Mouse (Mus musculus) midbrain, embryonic 13.5 days (tissue): ENCODE measurements around the gene Ptpra. TPM values are rescaled to one million over a fixed set of nuclear protein-coding genes. Genes with fewer than 3 reads are reported as not detected.
"Not testable (repeated sequence)": the region's sequence is repeated elsewhere in the genome, so short reads cannot be mapped to it uniquely, and the experiment has no call there.

Experiments
- ATAC-seq: fragments of 200-750 bp; cut with Nextera tagmentation; 2 replicates; pipeline ENCODE4 v1.8.0; 2017; ENCODE audit warnings: mild to moderate bottlenecking, moderate TSS enrichment, moderate library complexity
- H3K27ac ChIP-seq: fragments of 300-500 bp; sonication (generic); 2 replicates; pipeline ENCODE4 v1.5.1; 2015; ENCODE audit warnings: inconsistent platforms, mild to moderate bottlenecking, moderate library complexity
- H3K27me3 ChIP-seq: fragments of 300-500 bp; sonication (generic); 2 replicates; pipeline ENCODE4 v1.6.1; 2015; ENCODE audit warnings: mild to moderate bottlenecking, inconsistent platforms
- H3K36me3 ChIP-seq: fragments of 300-500 bp; sonication (generic); 2 replicates; pipeline ENCODE4 v1.6.1; 2015; ENCODE audit warnings: mild to moderate bottlenecking, inconsistent platforms
- H3K4me1 ChIP-seq: fragments of 300-500 bp; sonication (generic); replicated peaks from 2 replicates; pipeline ENCODE4 v1.6.1; 2015; ENCODE audit warnings: inconsistent platforms
- H3K4me2 ChIP-seq: fragments of 300-500 bp; sonication (generic); replicated peaks from 2 replicates; pipeline ENCODE4 v1.6.1; 2015; ENCODE audit warnings: moderate library complexity, mild to moderate bottlenecking, inconsistent platforms
- H3K4me3 ChIP-seq: fragments of 300-500 bp; sonication (generic); replicated peaks from 2 replicates; pipeline ENCODE4 v1.5.1; 2015; ENCODE audit warnings: mild to moderate bottlenecking, inconsistent platforms
- H3K9ac ChIP-seq: fragments of 300-500 bp; sonication (generic); replicated peaks from 2 replicates; pipeline ENCODE4 v1.6.1; 2015; ENCODE audit warnings: mild to moderate bottlenecking, inconsistent platforms
- H3K9me3 ChIP-seq: fragments of 300-500 bp; sonication (generic); 2 replicates; pipeline ENCODE4 v1.6.1; 2016; ENCODE audit warnings: mild to moderate bottlenecking, inconsistent platforms
- WGBS: fragments of 180-500 bp; shearing (Covaris S2); methylation state at CpG from one replicate; pipeline ENCODE4 v1.1.7; 2015; 5-methylcytosine and 5-hydroxymethylcytosine counted together
- polyA plus RNA-seq: library from polyadenylated mRNA; unstranded; fragments of >200 nt; fragmentation: Nextera tagmentation; extraction: Ambion mirVana; gene quantifications from 2 replicates; pipeline ENCODE4 v1.2.1, GENCODE M21; 2015

Ptpra gene
- polyA plus RNA-seq, 1 experiment from 2014 or later = 126 TPM

DNA sequence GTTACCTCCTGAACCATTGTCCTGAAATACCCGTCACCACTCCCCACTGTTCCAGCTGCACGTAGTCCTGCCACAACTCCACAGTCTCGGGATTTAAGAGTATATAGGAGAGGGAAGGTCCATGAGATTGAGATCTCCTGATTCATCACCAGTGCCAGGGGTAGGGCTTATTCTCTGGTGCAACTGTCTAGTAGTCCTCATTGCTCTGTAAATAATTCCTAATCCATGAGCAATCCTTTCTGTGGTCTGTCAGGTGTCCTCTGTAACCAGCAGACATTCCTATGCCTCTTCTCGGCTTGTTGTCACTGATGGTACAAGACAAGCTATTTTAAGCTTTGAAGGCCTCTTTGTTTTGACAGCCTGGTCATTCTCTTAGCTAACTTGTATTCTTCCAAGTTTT is 46.9 kb downstream of the Ptpra start:
- no peaks in the 10 kb centered on the region for H3K27me3 ChIP-seq
- H3K9ac ChIP-seq = no peak overlapping the region
- no peak overlapping the region for H3K27ac ChIP-seq
- no peak for ATAC-seq
- no peak overlapping the region for H3K4me2 ChIP-seq
- 41% methylated on average over 4 of the region's 4 CpGs for WGBS
- H3K36me3 ChIP-seq = no peaks in the 10 kb centered on the region
- H3K4me1 ChIP-seq = peaks cover 24% of the 10 kb centered on the region
- H3K9me3 ChIP-seq = peaks cover 2% of the 10 kb centered on the region; the same call in 1 of the 2 replicates
- no peak overlapping the region for H3K4me3 ChIP-seq

GRCm38 (mm10) chr2:130499546-130499945 is 49.5 kb downstream of the Ptpra start:
- Histone ChIP-seq H3K9ac (no peak overlapping the region), H3K4me2 (no peak overlapping the region), H3K9me3 (no peaks in the 10 kb centered on the region), H3K4me3 (no peak overlapping the region), H3K36me3 (0 out of 2 replicates have a peak, but pooled peaks cover 5% of the 10 kb centered on the region), H3K27ac (no peak overlapping the region), H3K27me3 (no peaks in the 10 kb centered on the region), H3K4me1 (peaks cover 23% of the 10 kb centered on the region)
- ATAC-seq = no peak
- 89% methylated on average over 3 of the region's 3 CpGs for whole genome bisulfite sequencing

DNA sequence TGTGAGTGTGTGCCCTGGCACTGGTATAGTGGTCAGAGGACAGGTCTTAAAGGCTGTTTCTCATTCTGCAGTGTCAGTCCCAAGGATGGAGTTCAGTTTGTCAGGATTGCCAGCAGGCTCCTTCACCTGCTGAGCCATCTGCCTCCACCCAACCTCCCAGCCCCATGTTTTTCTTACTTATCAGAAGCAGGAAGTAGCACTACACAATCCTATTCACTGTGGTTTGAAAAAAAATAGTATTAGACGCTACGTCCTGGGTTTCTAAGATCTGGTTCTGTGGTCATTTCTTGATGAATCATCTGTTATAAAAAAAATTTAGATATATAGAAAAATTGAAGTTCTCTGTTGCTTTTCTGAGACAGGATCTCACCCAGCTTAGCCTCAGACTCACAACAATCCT is 51.5 kb downstream of the Ptpra start:
- Histone ChIP-seq H3K27me3 (no peaks in the 10 kb centered on the region), H3K4me2 (no peak overlapping the region), H3K27ac (no peak overlapping the region), H3K4me1 (peaks cover 10% of the 10 kb centered on the region), H3K9me3 (no peaks in the 10 kb centered on the region), H3K4me3 (no peak overlapping the region), H3K9ac (no peak overlapping the region), H3K36me3 (peaks cover 14% of the 10 kb centered on the region)
- no peak for ATAC-seq
- WGBS = 99% methylated on average over 2 of the region's 2 CpGs

GRCm38 (mm10) chr2:130511616-130512015 is 61.5 kb downstream of the Ptpra start:
- H3K9me3 ChIP-seq, H3K4me2 ChIP-seq, H3K27me3 ChIP-seq, H3K27ac ChIP-seq, H3K4me1 ChIP-seq, ATAC-seq, H3K4me3 ChIP-seq, H3K9ac ChIP-seq: not testable (repeated sequence)
- over 99% methylated on average over 5 of the region's 5 CpGs for WGBS
- peaks cover 29% of the 10 kb centered on the region for H3K36me3 ChIP-seq

DNA sequence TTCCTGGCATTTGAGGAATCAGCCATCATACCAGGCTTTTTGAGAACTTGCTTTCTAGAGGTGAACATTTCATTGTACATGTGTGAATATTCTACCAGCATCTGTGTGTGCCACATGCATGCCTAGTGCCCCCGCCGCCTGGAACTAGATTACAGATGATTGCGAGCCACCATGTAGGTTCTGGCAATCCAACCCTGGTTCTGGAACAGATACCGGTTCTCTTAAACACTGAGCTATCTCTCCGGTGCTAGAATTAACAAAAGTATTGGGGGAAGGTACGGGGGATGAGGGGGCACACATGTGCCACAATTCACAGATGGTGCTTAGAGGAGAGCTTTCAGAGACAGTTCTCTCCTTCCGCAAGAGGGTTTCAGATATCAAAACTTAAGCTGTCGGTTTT is 63.8 kb downstream of the Ptpra start:
- Histone ChIP-seq H3K27ac (no peak overlapping the region), H3K9ac (no peak overlapping the region), H3K9me3 (no peaks in the 10 kb centered on the region), H3K4me2 (no peak overlapping the region), H3K4me3 (no peak overlapping the region), H3K27me3 (no peaks in the 10 kb centered on the region), H3K36me3 (peaks cover 27% of the 10 kb centered on the region), H3K4me1 (peaks cover 7% of the 10 kb centered on the region; the same call in 1 of the 2 replicates)
- ATAC-seq = no peak
- 94% methylated on average over 8 of the region's 8 CpGs for WGBS

DNA sequence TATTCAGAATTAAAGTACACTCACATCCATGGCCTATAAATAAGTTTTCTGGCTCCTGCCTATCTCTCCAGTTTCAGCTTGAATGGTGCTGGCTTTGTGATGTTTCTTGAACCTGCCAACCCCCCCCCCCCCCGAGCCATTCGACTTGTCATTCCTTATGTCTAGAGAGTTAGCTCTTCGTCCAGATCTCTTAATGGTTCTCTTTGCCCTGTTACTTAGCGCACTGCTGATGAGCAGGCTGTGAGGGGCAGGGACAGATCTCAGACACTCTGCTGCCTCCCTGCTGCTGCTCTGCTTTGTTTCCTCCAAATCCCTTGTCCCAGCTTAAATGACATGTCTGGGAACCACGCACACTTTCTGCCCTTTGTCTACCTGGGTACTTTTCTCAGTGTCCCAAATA is 65.7 kb downstream of the Ptpra start:
- Histone ChIP-seq H3K9ac (no peak overlapping the region), H3K36me3 (peaks cover 38% of the 10 kb centered on the region), H3K4me1 (peaks cover 7% of the 10 kb centered on the region; the same call in 1 of the 2 replicates), H3K27me3 (no peaks in the 10 kb centered on the region), H3K27ac (no peak overlapping the region), H3K9me3 (no peaks in the 10 kb centered on the region), H3K4me3 (no peak overlapping the region), H3K4me2 (no peak overlapping the region)
- 16% methylated on average over 5 of the region's 5 CpGs for WGBS
- ATAC-seq = no peak

GRCm38 (mm10) chr2:130521927-130522326 is 71.8 kb downstream of the Ptpra start:
- ATAC-seq = no peak
- H3K9ac ChIP-seq = no peak overlapping the region
- no peaks in the 10 kb centered on the region for H3K4me1 ChIP-seq
- H3K27me3 ChIP-seq = no peaks in the 10 kb centered on the region
- H3K27ac ChIP-seq = no peak overlapping the region
- WGBS = 97% methylated on average over 2 of the region's 2 CpGs
- peaks cover 79% of the 10 kb centered on the region for H3K36me3 ChIP-seq
- H3K4me3 ChIP-seq = no peak overlapping the region
- no peak overlapping the region for H3K4me2 ChIP-seq
- H3K9me3 ChIP-seq = no peaks in the 10 kb centered on the region

- not testable (repeated sequence) for H3K27ac ChIP-seq, H3K4me2 ChIP-seq, H3K4me1 ChIP-seq, H3K27me3 ChIP-seq, H3K9me3 ChIP-seq, H3K9ac ChIP-seq, H3K4me3 ChIP-seq, ATAC-seq
- H3K36me3 ChIP-seq = peaks cover 64% of the 10 kb centered on the region
- 89% methylated on average over 3 of the region's 4 CpGs for WGBS
Measured at GRCm38 (mm10) chr2:130525480-130525879, 75.4 kb downstream of the Ptpra start.

DNA sequence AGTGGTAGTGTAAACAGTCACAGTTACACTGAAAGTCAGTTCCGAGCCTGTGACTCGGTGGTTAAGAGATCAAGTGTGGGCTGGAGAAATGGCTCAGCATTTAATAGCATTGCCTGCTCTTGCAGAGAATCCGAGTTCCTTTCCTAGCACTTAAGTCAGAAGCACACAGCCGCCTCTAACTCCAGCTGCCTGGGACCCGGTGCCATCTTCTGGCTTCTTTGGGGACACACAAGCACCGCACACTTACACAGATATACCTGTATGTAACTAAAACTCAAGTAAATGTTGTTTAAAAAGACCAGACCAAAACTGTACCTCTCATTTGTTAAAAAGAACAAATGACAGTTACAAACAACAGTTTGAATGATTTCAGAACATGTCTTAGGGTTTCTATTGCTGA is 78.4 kb downstream of the Ptpra start:
- H3K4me1 ChIP-seq = no peaks in the 10 kb centered on the region
- no peaks in the 10 kb centered on the region for H3K9me3 ChIP-seq
- no peak for ATAC-seq
- no peak overlapping the region for H3K4me2 ChIP-seq
- H3K27me3 ChIP-seq = no peaks in the 10 kb centered on the region
- no peak overlapping the region for H3K27ac ChIP-seq
- WGBS = 81% methylated on average over 6 of the region's 6 CpGs
- H3K36me3 ChIP-seq = peaks cover 51% of the 10 kb centered on the region
- no peak overlapping the region for H3K9ac ChIP-seq
- H3K4me3 ChIP-seq = no peak overlapping the region

DNA sequence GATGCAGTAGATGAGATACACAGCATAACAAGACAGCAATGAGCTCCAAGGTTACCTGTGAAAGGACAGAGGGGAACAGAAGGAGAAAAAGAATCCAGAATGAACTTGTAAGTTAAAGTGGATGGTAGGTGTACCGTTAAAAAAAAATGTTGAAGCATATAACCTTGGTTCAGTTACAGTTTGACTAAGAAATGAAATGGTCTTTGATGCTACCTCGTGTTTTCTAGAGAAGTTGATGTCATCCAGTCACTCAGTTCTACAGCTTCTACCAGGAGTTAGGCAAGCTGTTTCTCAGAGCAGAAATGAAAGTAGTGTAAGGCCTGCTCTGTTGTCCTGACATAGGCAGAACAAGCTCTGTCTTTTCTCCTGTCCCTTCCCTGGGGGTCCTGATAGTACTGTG is 79.2 kb downstream of the Ptpra start:
- H3K27ac ChIP-seq = no peak overlapping the region
- no peaks in the 10 kb centered on the region for H3K9me3 ChIP-seq
- no peaks in the 10 kb centered on the region for H3K4me1 ChIP-seq
- H3K36me3 ChIP-seq = peaks cover 53% of the 10 kb centered on the region
- no peak overlapping the region for H3K4me3 ChIP-seq
- ATAC-seq = no peak
- WGBS = 94% methylated on average over 2 of the region's 2 CpGs
- H3K4me2 ChIP-seq = no peak overlapping the region
- H3K9ac ChIP-seq = no peak overlapping the region
- H3K27me3 ChIP-seq = no peaks in the 10 kb centered on the region

DNA sequence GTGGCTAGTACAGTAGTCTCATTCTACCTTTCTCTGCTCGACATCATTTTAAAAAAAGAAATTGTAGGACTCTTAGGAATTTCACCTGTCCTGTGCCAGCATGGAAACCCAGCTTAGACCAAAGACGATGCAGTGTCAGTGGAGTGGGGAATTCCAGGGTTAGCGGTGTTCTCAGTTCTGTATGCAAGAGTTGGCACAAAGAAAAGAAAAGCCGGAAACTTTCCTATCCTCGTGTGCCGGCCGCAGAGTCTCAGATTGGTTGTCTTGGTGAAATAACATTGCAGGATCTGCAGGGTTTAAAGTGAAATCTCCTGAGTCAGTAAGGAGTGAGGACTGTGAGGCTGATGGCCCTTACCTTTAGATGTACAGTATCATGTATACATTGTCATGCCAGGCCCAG is 79.8 kb downstream of the Ptpra start:
- Histone ChIP-seq H3K36me3 (peaks cover 52% of the 10 kb centered on the region), H3K4me1 (no peaks in the 10 kb centered on the region)

DNA sequence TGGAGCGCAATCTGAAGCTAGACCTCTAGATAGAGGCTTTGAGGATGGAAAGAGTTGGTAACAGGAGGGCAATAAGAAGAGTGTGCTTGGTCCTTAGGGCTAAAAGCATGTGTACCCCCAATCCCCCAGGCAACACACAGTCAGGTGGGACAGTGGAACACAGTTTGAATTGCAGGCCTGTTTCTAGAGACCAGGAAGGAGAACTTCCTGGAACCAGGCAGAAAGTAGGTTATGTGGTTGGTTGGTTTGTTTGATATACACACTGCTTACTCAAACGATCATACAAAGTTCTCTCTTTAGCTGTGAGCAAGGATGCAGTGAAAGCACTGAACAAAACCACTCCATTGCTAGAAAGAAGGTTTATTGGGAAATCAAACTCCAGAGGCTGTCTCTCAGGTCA is 82.1 kb downstream of the Ptpra start:
- no peak overlapping the region for H3K4me2 ChIP-seq
- no peak overlapping the region for H3K27ac ChIP-seq

More for the DNA sequence above, 79.8 kb downstream of the Ptpra start:
- 78% methylated on average over 7 of the region's 7 CpGs for WGBS
- H3K27me3 ChIP-seq = no peaks in the 10 kb centered on the region
- H3K9me3 ChIP-seq = no peaks in the 10 kb centered on the region
- no peak overlapping the region for H3K9ac ChIP-seq
- H3K4me3 ChIP-seq = no peak overlapping the region
- no peak overlapping the region for H3K27ac ChIP-seq
- no peak overlapping the region for H3K4me2 ChIP-seq
- no peak for ATAC-seq

DNA sequence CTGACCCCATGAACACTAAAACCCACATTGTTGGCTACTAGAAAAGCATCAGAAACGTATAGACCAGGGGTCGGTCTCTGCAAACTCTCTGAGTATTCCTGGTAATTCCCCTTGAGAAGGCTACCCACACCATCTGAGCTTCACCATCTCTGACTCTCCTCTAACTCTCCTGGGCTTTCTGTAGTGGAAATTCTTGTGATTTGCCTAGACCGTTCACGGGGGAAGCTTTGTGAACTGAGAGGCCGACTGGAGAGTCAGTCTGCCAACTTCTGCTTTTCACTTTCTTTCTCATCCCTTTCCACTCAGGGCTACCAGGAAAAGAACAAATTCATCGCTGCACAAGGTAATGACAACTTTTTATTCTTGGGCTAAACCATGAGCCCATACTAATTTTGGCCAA is 84.9 kb downstream of the Ptpra start:
- no peaks in the 10 kb centered on the region for H3K4me1 ChIP-seq
- H3K4me2 ChIP-seq = no peak overlapping the region
- no peaks in the 10 kb centered on the region for H3K9me3 ChIP-seq
- no peak for ATAC-seq
- H3K4me3 ChIP-seq = no peak overlapping the region
- H3K36me3 ChIP-seq = peaks cover 74% of the 10 kb centered on the region
- H3K27ac ChIP-seq = no peak overlapping the region
- no peaks in the 10 kb centered on the region for H3K27me3 ChIP-seq
- 88% methylated on average over 6 of the region's 6 CpGs for WGBS
- H3K9ac ChIP-seq = no peak overlapping the region

More for the DNA sequence above, 82.1 kb downstream of the Ptpra start:
- no peak for ATAC-seq
- Histone ChIP-seq H3K4me3 (no peak overlapping the region), H3K36me3 (peaks cover 53% of the 10 kb centered on the region), H3K4me1 (no peaks in the 10 kb centered on the region), H3K27me3 (no peaks in the 10 kb centered on the region), H3K9me3 (no peaks in the 10 kb centered on the region), H3K9ac (no peak overlapping the region)
- WGBS = 96% methylated on average over 2 of the region's 2 CpGs
